Mouse (Mus musculus): Measurements from ENCODE around the gene Pofut1.

DNA sequence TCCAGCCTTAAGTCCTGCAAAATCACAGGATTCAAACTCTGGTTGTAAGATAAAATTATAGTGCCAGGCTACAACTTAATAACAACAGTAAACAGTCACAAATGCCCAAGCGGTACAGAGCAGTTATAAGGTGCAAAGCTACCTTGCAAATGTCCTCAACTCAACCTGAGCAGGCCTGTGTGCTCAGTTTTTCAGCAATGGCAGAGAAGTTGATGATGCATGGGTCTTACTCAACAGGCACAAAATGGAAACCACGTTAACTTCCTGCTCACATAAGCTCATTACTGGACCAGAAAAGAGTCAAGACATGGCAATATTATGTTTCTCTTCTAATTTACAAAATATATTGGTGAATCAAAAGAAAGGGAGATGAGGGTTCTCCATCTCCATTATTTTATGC is 18.8 kb upstream of the Pofut1 start:
- no peak for TF ChIP-seq CTCF (conservative IDR thresholded peaks at IDR 0.05; ENCODE audit: insufficient read depth, insufficient read length, low read depth, low read length)
- TF ChIP-seq POLR2A (IDR thresholded peaks at IDR 0.05; ENCODE audit: low read depth, low read length) = no peak

Measured in kidney, adult 2 months (tissue).